Mouse (Mus musculus) right cerebral cortex, postnatal 36 days (tissue): ENCODE data around the gene Aatf.
A peak's percentile ranks its signal among the peaks of the same experiment; 100 is the strongest.

Source experiments
- DNase-seq, 2 experiments: peaks; one replicate each; pipeline ENCODE4 v3.0.0; 2022; ENCODE audit warnings: low spot score in 2 of 2, mixed read lengths in 1 of 2

Aatf gene

GRCm38 (mm10) chr11:84521751-84522299 is 8.5 kb upstream of the Aatf start:
- no peak for DNase-seq

DNA sequence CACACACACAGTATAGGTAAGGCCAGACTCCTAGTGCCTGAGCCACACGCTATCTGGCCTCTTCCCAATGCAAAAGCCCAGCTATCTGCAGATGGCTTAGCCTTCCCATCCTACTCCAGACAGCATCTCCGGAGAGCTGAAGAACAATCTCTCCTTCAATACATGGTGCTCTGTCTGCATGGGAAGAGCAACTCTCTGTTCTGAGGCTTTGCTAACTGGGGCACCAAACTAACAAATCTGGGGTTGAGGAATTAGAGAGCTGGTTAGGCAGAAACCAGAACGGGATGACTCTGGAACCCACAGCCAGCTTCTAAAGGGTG is 7.7 kb upstream of the Aatf start:
- no peak for DNase-seq

- no peak for DNase-seq
Observed at GRCm38 (mm10) chr11:84520269-84521070, 7.1 kb upstream of the Aatf start.

DNA sequence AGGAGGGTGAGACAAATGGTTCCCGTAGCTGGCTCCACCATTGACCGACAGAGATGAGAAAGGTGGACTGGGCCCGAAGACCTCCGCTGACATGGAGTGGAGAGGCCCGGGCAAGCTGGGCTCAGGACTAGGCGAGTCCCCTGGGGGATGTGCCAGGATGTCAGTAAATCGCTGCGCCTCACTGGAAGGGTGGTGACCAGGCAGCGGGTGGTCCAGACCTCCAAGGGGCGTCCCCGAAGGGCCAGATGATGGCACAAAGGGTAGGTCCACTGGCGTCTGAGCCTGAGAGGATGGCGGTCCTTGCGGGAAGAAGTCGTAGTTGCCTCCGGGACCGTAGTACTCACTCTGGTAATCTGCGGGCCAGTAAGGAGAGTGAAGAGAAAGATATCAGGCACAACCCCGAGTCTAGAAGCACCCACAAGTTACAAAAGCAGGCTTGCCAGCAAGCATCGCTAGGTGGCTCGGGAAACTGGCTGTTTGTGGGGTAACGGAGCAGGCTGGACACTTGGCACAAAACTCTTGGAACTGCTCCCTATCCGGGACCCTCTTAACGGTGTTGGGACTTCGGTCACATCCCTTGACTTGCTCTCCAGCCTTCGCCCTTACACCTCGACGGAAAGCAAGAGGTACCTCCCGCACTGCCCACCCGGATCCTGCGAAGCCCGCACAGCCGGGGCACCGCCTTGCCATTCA is 6.4 kb upstream of the Aatf start:
- DNase-seq = no peak

GRCm38 (mm10) chr11:84519036-84519435 is 5.7 kb upstream of the Aatf start:
- DNase-seq = no peak

- DNase-seq = no peak
Observed at GRCm38 (mm10) chr11:84518261-84518660, 4.9 kb upstream of the Aatf start.

GRCm38 (mm10) chr11:84517431-84517830 is 4.1 kb upstream of the Aatf start:
- DNase-seq = no peak

- DNase-seq = no peak
Observed at GRCm38 (mm10) chr11:84516501-84517240, 3.3 kb upstream of the Aatf start.

- no peak for DNase-seq
Observed at GRCm38 (mm10) chr11:84512031-84512430, 1.3 kb downstream of the Aatf start.

DNA sequence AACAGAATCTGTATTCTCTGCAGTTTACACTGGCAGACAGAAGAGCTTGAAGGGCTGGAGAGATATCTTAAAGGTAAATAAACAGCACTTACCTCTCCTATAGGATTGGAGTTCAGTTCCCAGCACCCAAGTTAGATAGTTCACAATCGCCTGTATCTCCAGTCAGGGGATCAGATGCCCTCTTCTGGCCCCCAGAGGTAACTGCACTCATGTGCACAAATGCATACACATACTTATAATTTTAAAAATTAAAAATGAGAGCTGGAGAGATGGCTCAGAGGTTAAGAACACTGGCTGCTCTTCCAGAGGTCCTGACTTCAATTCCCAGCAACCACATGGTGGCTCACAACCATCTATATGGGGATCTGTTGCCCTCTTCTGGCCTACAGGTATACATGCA is 9.0 kb downstream of the Aatf start:
- DNase-seq = no peak

GRCm38 (mm10) chr11:84497944-84498343 is 15.4 kb downstream of the Aatf start:
- DNase-seq = no peak

DNA sequence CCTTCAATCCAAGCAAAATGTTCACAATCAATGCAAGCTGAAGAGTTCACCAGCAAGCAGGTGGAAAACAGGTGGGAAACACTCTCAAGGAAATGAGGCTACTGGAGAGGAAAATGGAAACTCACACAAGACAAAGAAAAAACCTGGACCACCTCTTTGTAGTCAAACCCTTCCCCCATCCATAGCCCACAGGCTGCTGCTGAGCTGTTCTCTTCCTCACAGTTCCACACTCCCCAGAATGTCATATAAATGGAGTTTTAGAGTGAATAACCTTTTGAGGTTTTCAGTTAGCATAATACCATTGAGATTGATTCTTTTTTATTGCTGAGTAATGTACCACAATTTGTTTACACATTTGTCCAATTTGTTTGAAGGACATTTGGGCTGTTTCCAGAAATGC is 16.4 kb downstream of the Aatf start:
- no peak for DNase-seq

- DNase-seq = no peak
Observed at GRCm38 (mm10) chr11:84495774-84496173, 17.5 kb downstream of the Aatf start.

GRCm38 (mm10) chr11:84481661-84482060 is 31.7 kb downstream of the Aatf start:
- DNase-seq = no peak

- DNase-seq = no peak
Observed at GRCm38 (mm10) chr11:84480451-84480850, 32.9 kb downstream of the Aatf start.

DNA sequence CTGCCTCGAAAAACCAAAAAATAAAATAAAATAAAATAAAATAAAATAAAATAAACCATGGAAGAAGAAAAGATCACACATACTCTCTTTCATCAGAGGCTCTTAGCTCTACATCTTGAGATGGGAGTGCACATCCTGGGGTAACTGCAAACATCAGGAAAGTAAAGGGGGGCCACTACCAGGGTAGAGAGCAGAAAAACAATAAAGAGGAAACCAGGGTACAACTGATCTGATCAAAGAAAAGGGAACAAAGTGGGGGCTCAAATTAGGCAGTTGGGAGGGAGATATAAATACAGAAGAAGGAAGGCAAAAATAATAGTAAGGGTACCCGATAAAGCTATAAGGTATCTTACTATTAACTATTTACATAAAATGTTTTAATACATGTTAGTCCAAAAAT is 36.7 kb downstream of the Aatf start:
- no peak for DNase-seq

DNA sequence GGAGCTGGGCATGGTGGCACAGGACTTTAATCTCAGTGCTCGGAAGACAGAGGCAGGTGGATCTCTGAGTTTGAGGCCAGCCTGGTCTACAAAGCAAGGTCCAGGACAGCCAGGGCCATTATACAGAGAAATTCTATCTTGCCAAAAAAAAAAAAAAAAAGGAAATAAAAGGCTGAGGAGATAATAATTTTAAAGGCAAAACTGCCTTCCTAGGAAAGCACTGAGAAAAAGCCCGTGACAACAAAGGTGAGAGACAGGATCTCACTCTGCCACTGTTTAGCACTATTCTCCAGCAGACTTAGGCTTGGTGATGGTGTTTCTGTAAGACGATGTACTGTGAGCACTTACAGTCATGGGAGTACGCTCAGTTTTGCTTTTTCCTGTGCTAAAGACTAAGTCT is 37.3 kb downstream of the Aatf start:
- DNase-seq = no peak

DNA sequence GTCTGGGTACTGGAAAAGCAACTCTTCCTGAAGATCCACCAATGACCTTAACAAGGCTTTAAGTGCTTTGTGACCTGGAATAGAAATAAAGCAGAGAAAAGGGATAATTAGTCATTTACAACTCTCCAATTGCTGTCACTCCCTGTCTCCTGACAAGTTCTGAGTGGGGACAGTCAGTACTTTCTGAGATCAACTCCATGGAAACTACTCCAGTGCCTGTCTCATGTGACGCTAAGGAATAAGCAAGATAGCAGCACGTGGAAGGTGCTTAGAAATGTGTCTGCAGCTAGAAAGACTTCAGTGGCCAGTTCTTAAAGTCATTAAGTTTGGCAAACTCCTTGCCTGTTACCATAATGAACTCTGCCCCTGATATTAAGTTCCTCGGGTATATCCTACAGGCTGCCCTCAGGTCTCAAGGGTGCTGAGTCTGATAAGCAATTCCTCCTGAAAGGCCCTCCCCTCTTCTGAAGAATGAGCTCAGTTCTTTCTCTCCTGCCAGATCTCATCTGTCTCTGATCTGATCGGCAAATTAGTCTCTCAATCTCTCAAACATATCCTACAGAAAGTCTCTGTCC is 40.1 kb downstream of the Aatf start:
- no peak for DNase-seq

GRCm38 (mm10) chr11:84464571-84464970 is 48.8 kb downstream of the Aatf start:
- DNase-seq = peak; percentile 3 to 8

DNA sequence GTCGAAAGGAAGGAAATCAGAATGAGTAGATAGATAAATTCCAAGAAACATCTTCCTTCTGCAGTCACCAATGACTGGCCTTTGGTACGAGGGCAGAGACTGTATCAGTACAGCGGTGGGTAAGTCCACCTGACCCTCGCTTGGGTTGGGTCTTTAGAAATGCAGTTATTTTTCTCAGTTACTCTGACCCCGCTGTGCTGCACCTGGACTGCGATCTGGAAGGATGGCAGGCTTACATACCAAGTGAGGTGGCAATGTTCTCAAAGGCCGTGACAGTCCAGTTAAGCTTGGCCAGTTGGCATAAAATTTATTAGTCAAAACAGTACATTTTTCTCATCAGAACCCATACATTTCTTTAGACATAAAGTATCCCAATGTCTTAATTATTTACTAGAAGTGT is 59.4 kb downstream of the Aatf start:
- DNase-seq = no peak

DNA sequence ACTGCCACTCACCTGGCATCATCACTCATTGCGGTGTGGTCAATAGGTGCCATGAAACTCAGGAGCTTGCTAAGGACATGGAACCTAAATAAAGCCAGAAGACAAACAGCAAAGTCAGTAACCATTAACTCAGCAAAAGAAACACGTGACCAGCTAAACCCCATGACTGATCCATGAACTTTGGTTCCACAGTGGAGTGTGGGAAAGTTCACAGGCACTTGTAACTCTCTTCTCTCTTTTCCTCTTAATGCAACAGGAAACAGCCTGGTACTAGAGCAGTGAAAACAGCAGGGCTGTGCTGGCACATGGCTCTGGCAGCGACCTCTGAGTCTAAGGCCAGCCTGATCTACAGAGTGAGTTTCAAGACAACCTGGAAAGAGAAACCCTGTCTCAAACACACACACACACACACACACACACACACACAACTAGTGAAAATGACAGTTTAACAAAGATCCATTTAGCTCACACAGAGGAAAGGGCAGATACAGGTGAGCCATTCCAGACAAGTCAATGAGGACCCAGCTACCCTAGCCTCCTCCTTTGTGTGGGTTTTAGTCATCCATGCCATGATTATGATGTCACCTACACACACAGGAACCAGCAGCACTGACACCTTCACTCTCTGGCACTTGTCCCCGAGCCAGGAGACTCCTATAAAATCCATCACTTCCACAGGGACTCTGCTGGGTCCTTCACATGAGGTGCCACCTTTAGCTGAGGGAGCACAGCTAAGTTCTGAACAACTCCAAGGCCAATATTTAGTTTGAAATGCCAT is 70.6 kb downstream of the Aatf start:
- DNase-seq = no peak
